Mouse (Mus musculus): ENCODE results near the gene Pdk2. TPM values are rescaled to one million over a fixed set of nuclear protein-coding genes. Genes with fewer than 3 reads are reported as not detected.
A peak's percentile ranks its signal among the peaks of the same experiment; 100 is the strongest.

Pdk2 gene
- polyA plus RNA-seq (2012; ENCODE audit: insufficient read depth, insufficient read length, missing spikeins): 224 and 274 TPM in 2 replicates

DNA sequence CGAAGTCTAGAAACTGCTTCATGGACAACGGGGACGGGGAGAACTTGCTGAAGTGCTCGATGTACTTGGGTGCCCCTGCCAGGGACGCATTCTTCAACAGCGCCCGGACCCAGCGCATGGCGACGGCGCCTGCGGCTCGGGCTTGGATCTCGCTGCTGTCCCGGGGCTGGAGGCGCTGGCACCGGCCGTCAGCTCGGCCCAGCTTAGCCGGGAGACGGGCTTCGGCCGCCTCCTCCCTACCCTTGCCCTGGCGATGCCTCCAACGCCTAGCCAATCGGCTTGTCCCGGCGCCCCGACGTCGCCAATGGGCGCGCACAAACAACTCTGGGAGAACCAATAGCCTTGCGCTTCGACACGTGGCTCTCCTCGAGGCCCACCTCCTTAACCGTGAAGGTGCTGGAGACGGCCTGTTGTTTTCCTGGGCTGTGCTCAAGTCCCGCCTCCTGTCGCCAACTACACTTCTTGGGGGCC, at the start of gene Pdk2:
Pdk2 (minus strand) TSS at position 216 of the 471 bp plus-strand sequence.
- Histone ChIP-seq H3K4me3 (ENCODE audit: insufficient read depth, low read depth, low read length) (peak within 1 kb of the TSS; percentile 88), H3K4me1 (ENCODE audit: control insufficient read depth, insufficient read depth, insufficient read length, low read length) (peaks cover 8% of the 10 kb centered on the region), H3K27ac (replicated peaks; ENCODE audit: low read depth, low read length) (peak within 1 kb of the TSS; percentile 94)

GRCm38 (mm10) chr11:95088857-95089779, 48.0 kb upstream of the Pdk2 start:
- peak overlapping the region; percentile 79 for H3K27ac ChIP-seq (replicated peaks; ENCODE audit: low read depth, low read length)
- H3K4me3 ChIP-seq (ENCODE audit: insufficient read depth, low read depth, low read length): no peak overlapping the region
- H3K4me1 ChIP-seq (ENCODE audit: control insufficient read depth, insufficient read depth, insufficient read length, low read length): peaks cover 17% of the 10 kb centered on the region

- Histone ChIP-seq H3K4me1 (ENCODE audit: control insufficient read depth, insufficient read depth, insufficient read length, low read length) (peaks cover 17% of the 10 kb centered on the region), H3K27ac (replicated peaks; ENCODE audit: low read depth, low read length) (peak overlapping the region; percentile 79), H3K4me3 (ENCODE audit: insufficient read depth, low read depth, low read length) (no peak overlapping the region)
These were observed 47.1 kb upstream of the Pdk2 start for GRCm38 (mm10) chr11:95088286-95088685.

- peaks cover 17% of the 10 kb centered on the region for H3K4me1 ChIP-seq (ENCODE audit: control insufficient read depth, insufficient read depth, insufficient read length, low read length)
- H3K27ac ChIP-seq (replicated peaks; ENCODE audit: low read depth, low read length): peak overlapping the region; percentile 79
- H3K4me3 ChIP-seq (ENCODE audit: insufficient read depth, low read depth, low read length): no peak overlapping the region
These were observed 46.4 kb upstream of the Pdk2 start for GRCm38 (mm10) chr11:95087301-95088228.

- Histone ChIP-seq H3K4me1 (ENCODE audit: control insufficient read depth, insufficient read depth, insufficient read length, low read length) (peaks cover 17% of the 10 kb centered on the region), H3K27ac (replicated peaks; ENCODE audit: low read depth, low read length) (no peak overlapping the region), H3K4me3 (ENCODE audit: insufficient read depth, low read depth, low read length) (no peak overlapping the region)
These were observed 45.1 kb upstream of the Pdk2 start for GRCm38 (mm10) chr11:95086229-95086628.

GRCm38 (mm10) chr11:95085710-95086109, 44.6 kb upstream of the Pdk2 start:
- Histone ChIP-seq H3K4me1 (ENCODE audit: control insufficient read depth, insufficient read depth, insufficient read length, low read length) (peaks cover 17% of the 10 kb centered on the region), H3K27ac (replicated peaks; ENCODE audit: low read depth, low read length) (no peak overlapping the region; the same call in 1 of the 2 replicates), H3K4me3 (ENCODE audit: insufficient read depth, low read depth, low read length) (no peak overlapping the region)

GRCm38 (mm10) chr11:95084811-95085382, 43.7 kb upstream of the Pdk2 start:
- H3K4me1 ChIP-seq (ENCODE audit: control insufficient read depth, insufficient read depth, insufficient read length, low read length): peaks cover 17% of the 10 kb centered on the region
- no peak overlapping the region for H3K27ac ChIP-seq (replicated peaks; ENCODE audit: low read depth, low read length)

DNA sequence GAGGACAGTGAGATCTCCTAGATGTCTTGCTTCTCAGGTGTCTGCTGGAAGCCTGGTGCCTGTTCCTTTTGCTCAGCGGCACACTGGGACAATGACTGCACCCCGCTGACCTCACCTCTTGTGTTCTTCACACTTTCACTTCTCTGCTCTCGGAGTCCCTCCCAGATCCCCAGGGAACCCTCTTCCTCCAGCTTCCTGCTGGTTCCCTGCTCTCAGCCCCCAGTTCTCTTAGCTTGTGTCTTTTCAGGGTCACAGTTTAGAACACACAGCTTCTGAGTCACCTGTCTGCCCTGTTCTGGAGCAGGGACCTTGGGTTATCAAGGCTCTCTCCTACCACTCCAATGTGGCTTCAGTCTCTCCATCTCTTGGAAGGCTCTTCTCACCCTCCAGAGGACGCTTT, 43.0 kb upstream of the Pdk2 start:
- no peak overlapping the region for H3K4me3 ChIP-seq (ENCODE audit: insufficient read depth, low read depth, low read length)
- no peak overlapping the region for H3K27ac ChIP-seq (replicated peaks; ENCODE audit: low read depth, low read length)
- H3K4me1 ChIP-seq (ENCODE audit: control insufficient read depth, insufficient read depth, insufficient read length, low read length): peaks cover 20% of the 10 kb centered on the region

More at GRCm38 (mm10) chr11:95084811-95085382, 43.7 kb upstream of the Pdk2 start:
- no peak overlapping the region for H3K4me3 ChIP-seq (ENCODE audit: insufficient read depth, low read depth, low read length)

DNA sequence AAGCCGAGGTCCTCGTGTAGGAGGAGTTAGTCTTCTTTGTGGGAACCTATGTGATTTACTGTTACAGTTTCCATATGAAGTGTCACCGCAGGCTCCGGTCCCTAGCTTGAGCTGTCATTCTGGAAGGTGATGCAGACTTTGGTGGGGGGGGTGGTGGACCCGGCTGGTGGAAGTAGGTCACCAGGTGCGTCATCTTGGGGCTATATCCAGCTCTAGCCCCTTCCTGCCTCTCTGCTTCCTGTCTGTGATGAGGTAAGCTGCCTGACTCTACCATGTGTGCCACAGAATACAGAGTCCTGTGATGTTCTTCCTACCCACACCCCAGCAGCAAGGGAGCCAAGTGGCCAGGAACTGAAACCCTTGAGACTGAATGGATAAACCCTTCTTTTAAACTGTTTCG, 41.7 kb upstream of the Pdk2 start:
- Histone ChIP-seq H3K4me3 (ENCODE audit: insufficient read depth, low read depth, low read length) (no peak overlapping the region), H3K27ac (replicated peaks; ENCODE audit: low read depth, low read length) (no peak overlapping the region), H3K4me1 (ENCODE audit: control insufficient read depth, insufficient read depth, insufficient read length, low read length) (peaks cover 20% of the 10 kb centered on the region)

DNA sequence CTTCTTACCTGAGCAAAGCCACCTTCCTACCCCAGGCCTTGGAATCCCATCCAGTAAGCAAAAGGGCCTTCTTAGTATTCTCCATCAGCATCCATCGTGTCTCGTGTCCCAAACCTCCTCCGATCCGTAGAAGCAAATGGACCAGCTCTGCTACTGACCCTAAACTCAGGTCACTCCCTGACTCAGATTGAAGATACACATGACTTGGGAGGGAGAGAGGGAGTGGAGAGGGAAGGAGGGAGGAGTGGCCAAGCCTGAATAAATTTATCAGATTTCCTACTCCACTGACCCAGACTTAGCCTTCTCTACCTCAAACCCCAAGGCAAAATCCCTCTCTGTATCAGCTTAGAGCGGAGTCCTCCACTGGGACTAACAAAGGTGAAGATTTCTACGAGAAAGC, 39.6 kb upstream of the Pdk2 start:
- Histone ChIP-seq H3K4me1 (ENCODE audit: control insufficient read depth, insufficient read depth, insufficient read length, low read length) (peaks cover 14% of the 10 kb centered on the region; the same call in 1 of the 2 replicates), H3K27ac (replicated peaks; ENCODE audit: low read depth, low read length) (no peak overlapping the region), H3K4me3 (ENCODE audit: insufficient read depth, low read depth, low read length) (no peak overlapping the region)

DNA sequence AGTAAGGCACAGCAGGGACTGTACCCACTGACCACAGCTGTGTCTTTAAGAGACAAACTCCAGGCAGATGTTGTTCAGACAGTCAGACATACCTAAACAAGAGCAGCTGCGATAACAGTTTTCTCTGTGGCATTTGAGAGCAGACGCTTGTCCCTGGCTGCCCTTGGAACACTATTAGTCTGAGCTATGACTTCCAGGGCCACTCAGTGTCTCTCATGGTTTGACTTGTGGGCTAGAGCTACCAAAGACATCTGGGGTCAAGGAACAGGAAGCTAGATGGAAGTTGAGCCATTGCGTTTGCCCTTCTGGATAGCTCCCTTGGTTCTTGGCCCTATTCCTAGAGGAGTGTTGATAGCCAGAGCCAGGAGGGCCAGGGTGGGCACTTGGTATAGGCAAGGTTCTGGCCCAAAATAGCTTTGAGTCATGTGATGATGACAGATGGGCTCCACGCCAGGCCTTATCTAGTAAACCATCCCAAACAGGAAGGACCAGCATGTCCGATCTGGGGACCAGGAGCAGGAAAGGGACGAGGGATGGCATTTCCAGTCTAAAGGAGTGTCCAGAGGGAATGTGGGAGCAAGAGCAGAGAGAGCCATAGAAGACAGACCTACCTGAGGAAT, 38.2 kb upstream of the Pdk2 start:
- H3K27ac ChIP-seq (replicated peaks; ENCODE audit: low read depth, low read length): no peak overlapping the region
- H3K4me1 ChIP-seq (ENCODE audit: control insufficient read depth, insufficient read depth, insufficient read length, low read length): peaks cover 10% of the 10 kb centered on the region; the same call in 1 of the 2 replicates
- no peak overlapping the region for H3K4me3 ChIP-seq (ENCODE audit: insufficient read depth, low read depth, low read length)

- Histone ChIP-seq H3K4me1 (ENCODE audit: control insufficient read depth, insufficient read depth, insufficient read length, low read length) (peaks cover 10% of the 10 kb centered on the region; the same call in 1 of the 2 replicates), H3K27ac (replicated peaks; ENCODE audit: low read depth, low read length) (no peak overlapping the region), H3K4me3 (ENCODE audit: insufficient read depth, low read depth, low read length) (no peak overlapping the region)
These were observed 36.8 kb upstream of the Pdk2 start for GRCm38 (mm10) chr11:95077956-95078355.

DNA sequence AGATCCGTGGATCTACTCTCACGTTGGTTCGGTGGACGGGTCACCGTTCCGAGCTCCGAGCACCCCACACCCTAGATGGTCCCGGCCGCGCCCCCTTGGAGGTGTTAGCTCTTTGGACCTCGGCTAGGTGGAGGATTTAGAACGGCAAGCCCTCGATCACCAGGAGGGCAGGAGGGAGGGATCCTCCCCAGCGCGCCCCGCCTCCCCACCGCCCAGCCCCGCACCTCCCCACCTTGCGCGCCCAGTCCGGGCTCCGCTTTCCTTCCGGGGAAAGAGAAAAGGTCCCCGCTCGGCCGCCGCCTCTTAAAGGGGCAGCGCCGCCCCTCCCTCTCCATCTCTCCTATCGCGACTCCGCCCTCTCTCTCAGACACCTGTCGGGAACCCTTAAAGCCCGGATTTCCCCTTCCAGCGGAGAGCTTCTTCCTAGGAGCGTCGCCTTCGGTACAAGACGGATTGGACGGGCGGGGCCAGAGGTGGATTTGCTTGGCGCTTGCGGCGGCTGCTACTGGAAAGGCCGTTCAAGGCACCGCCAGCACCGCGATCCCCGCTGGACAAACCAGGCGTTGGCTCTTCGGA, 35.5 kb upstream of the Pdk2 start, which contains the start of gene Itga3:
Itga3 (minus strand) TSS at position 266 of the 576 bp plus-strand sequence.
- peak within 1 kb of the TSS; percentile 86 for H3K4me3 ChIP-seq (ENCODE audit: insufficient read depth, low read depth, low read length)
- peaks cover 10% of the 10 kb centered on the region; the same call in 1 of the 2 replicates for H3K4me1 ChIP-seq (ENCODE audit: control insufficient read depth, insufficient read depth, insufficient read length, low read length)
- peak within 1 kb of the TSS; percentile 71 for H3K27ac ChIP-seq (replicated peaks; ENCODE audit: low read depth, low read length)

DNA sequence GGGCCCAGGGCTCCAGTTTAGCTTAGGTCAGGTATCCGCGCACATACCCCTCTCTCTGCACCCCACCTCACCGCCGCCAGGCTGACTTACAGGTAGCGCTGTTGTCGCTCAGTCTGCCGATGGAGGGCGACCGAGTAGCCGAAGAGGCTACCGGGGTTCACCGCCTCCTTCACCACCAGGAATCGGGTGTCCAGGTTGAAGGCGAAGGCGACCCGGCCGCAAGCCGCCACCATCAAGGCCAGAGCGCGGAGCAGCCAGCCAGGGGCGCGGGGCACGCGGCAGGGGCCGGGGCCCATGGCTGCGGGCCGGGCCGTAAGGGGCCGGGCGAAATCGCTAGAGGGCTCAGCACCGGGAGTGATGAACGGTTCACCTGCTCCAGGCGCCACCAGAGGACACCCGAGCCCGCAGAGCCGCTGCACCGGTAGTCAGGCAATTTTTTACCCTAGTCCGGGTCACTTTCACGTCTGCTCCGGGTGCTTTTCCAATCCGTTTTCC, 34.9 kb upstream of the Pdk2 start:
- H3K4me1 ChIP-seq (ENCODE audit: control insufficient read depth, insufficient read depth, insufficient read length, low read length): peaks cover 10% of the 10 kb centered on the region; the same call in 1 of the 2 replicates
- peak overlapping the region; percentile 71 for H3K27ac ChIP-seq (replicated peaks; ENCODE audit: low read depth, low read length)
- peak overlapping the region; percentile 86 for H3K4me3 ChIP-seq (ENCODE audit: insufficient read depth, low read depth, low read length)

Data from brown adipose tissue, adult 24 weeks (tissue).